Mouse (Mus musculus) spleen, postnatal 4 days (tissue): ENCODE results near the gene Abhd17b.

Experiments
- DNase-seq, 2 experiments: peaks; one replicate each; pipeline ENCODE4 v3.0.0; 2022; ENCODE audit warnings: low spot score in 2 of 2

The Abhd17b gene

DNA sequence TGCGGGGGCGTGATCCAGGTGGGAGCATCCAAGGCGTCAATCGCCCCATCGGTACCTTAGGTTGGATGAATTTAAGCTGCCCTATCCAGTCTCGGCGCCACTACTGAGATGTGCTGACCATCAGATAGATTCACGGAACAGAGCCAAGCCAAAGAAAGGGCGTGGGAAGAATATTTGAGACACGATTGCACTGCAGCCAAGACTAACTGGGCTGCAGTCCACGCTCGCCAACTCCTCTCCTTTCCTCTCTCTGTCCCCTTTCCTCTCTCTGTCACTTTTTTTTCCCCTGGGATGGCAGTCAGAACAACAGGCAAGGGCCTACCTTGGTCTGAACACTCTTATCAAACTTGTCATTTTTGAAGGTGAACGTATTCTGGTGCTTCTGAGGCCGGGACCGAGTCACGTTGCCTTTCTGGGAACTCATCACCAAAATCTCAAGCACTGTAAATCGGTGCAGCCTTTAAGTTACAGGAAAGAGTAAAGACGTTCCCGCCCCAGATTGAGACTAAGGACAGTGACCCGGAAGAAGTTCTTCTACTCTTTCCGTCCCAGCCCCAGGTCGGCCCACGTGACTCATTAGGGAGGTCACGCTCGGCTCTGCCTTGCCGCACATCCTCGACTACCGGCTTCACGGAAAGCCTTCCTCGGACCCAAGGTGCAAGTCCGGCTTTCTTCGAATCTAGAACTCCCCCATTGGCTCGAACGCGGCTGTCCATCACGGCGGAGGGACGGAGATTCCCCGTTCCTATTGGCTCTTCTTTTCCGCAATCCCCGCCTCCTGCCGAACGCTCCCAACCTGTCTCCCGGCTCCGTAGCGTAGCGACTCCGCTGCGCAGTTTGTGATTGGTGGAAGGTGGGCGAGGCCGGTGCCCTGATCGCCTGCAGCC, 457 bp upstream of the Abhd17b start, which contains the start of gene 1110059E24Rik:
Gene 1110059E24Rik (minus strand): TSS at position 692 of the 887 bp plus-strand sequence.
- peak; percentile 94 to 95 for DNase-seq

DNA sequence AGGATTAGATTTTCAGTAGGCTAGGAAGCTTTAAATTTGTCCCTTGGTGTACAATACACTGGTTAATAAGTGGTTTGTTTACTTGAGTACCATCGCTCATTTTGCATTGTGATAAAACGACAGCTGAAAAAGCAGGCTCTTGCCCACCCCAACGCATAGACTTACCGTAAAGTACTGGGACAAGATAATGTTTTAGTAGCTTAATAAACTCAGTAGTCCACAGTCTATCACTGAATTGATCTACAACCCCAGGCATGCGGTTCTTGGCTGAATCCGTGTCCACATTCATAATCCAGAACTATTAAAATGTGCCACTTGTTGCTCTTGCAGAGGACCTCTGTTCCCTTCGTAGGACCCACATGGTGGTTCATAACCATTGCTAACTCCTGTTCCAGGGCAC, 1.8 kb downstream of the Abhd17b start:
- DNase-seq = no peak

GRCm38 (mm10) chr19:21660734-21661133, 7.7 kb downstream of the Abhd17b start:
- DNase-seq = no peak

GRCm38 (mm10) chr19:21663756-21664456, 10.9 kb downstream of the Abhd17b start:
- DNase-seq = no peak

- DNase-seq = no peak
Observed at GRCm38 (mm10) chr19:21669650-21670049, 16.7 kb downstream of the Abhd17b start.

DNA sequence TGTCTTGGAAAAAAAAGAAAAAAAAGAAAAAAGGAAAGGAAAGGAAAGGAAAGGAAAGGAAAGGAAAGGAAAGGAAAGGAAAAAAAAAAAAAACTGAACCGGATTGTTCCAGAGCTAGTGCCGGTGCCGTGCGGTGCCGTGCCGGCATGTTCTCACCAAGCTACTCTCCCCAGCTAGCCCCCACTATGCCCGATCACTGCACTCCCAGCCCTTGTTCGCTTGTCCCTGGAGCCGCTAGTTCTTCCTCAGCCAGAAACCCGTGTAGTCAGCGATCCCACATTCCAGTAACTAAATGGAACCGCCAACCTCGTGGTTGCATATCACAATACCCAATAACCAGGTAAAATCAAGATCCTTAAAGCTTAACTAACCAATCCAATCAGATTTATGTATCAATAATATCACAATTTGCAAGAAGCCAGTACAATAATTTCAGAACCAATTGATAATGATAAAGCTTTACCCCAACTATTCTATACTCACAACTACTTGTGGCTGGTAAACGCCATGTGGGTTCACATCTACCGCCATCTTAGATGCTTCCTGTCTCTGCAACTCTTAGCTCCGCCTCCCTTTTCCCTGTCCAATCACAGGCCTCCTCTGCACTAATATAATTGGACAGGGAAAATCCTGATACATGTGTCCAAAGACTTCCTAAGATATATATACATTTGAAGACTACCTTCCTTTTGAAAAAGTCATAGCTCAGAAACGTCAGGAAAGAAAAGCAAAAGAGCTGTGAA, 21.5 kb downstream of the Abhd17b start:
- DNase-seq = no peak

- no peak for DNase-seq
Observed at GRCm38 (mm10) chr19:21680091-21680490, 27.1 kb downstream of the Abhd17b start.

DNA sequence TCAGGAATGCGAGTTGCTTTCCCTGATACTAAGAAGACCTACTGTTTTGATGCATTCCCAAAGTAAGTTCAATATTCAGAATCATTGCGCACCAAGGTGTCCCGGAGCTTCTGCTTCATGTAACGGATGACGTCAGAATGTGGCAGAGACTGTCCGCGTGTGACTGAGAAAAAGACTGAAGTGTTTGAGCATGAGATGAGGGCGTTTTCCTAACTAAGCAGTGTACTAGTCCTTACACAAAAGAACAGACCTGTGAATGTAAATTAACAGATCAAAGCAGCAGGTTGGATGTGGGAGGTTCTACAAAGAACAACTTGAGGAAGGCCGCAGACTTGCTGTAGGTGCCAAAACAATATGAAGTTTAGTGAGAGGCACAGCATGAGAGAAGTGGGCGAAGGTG, 28.0 kb downstream of the Abhd17b start:
- DNase-seq = peak in 1 of 2 experiments; percentile 44

GRCm38 (mm10) chr19:21713260-21714031, 60.5 kb downstream of the Abhd17b start:
- peak; percentile 36 to 62 for DNase-seq

DNA sequence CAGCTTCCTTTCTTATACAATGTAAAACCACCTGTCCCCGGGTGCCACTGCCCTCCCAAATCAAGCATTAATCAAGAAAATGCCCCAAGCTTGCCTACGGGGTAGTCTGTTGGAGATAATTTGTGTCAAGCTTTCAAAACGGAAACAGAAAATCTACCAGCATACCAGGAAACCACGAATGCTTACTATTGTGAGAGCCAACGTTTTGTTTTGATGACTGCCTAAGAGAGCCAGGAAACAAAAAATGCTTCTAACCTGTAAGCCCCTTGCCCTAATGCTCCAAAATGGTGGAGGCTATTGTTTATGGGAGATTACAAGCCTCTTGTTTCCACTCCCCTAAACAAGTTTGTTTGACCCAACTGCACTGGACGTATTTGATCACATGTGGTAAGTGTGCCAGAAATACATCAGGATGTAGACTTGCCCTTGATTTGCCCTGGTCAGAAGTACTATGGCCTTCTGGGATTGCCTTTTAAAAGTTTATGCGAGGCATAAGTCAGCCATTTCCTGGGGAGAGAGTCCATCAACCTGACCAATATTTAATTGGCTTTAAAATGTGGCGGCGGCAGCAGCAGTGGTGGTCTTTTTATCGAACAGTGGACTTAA, 61.4 kb downstream of the Abhd17b start:
- DNase-seq = no peak

DNA sequence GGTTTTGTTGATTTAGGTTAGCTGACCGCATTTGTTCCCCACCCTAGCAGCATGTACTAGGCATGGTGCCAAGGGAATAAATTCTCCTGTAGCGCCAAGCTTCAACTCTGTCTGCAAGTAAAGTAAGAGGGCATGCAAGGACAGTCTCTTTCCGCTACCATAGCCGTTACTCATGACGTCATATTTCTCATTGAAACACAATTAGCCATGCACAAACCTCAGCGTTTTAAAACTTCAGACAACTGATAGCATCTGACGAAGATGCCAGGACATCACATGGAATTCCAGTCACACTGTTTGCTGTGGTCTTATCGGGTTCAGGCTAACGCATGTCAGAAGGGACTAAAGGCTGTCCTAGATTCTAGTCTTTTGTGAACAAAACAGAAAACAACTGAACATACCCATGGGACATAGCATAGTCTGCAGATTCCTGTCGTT, 62.0 kb downstream of the Abhd17b start:
- DNase-seq = peak in 1 of 2 experiments; percentile 47

DNA sequence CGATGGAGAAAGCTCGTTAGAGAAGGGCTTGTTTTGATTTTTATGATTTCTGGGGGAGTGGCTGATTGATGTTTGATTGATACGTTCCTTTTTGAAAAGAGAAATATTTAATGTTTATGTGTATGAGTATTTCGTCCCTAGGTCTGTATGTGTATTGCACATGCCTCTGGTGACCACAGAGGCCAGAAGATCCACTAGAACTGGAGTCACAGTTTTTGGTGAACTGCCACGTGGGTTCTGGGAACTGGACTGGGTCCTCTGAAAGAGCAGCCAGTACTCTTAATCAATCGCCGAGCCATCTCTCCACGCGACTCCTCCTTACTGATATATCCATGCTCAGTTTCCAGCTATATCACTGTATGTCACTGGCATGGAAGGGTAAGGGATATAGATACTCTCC, 62.5 kb downstream of the Abhd17b start:
- no peak for DNase-seq

GRCm38 (mm10) chr19:21716456-21716855, 63.5 kb downstream of the Abhd17b start:
- no peak for DNase-seq

DNA sequence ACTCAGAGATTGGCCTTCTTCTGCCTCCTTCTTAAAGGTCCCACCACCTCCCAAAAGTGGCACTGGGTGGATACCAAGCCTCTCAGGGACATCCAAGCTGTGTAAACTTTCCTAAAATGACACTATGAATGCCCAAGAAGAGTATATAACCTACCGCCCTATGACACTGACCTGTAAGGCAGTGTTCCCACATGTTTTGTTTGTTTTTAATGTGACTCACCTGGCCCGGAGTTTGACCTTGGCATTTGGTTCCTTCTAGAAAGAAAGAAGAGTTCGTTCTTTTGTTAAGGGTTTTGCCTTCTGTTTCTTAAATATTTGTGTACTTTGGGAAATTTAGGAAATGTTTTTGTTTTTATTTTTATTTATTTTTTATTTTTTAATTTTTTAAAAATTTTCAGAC, 66.2 kb downstream of the Abhd17b start:
- peak in 1 of 2 experiments; percentile 24 for DNase-seq

DNA sequence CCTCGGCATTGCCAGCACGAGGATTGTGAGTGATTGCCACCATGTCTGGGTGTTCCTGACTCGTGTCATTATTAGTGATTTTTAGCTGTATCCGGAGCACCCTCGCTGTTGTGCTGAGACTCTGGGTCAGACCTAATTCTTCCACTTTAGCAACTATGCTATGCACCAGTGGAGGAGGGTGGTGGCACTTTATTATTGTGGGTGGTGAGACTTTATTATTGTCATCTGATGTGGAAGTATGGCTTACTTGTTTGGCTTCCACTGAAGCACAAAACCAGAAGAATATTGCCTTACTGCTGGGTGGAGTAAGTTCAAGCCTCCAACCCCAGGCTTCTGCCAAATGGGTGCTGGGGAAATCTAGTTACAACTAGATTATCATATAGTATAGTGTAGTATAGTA, 68.0 kb downstream of the Abhd17b start:
- no peak for DNase-seq

- DNase-seq = peak in 1 of 2 experiments; percentile 49
Observed at GRCm38 (mm10) chr19:21723280-21723679, 70.3 kb downstream of the Abhd17b start.

DNA sequence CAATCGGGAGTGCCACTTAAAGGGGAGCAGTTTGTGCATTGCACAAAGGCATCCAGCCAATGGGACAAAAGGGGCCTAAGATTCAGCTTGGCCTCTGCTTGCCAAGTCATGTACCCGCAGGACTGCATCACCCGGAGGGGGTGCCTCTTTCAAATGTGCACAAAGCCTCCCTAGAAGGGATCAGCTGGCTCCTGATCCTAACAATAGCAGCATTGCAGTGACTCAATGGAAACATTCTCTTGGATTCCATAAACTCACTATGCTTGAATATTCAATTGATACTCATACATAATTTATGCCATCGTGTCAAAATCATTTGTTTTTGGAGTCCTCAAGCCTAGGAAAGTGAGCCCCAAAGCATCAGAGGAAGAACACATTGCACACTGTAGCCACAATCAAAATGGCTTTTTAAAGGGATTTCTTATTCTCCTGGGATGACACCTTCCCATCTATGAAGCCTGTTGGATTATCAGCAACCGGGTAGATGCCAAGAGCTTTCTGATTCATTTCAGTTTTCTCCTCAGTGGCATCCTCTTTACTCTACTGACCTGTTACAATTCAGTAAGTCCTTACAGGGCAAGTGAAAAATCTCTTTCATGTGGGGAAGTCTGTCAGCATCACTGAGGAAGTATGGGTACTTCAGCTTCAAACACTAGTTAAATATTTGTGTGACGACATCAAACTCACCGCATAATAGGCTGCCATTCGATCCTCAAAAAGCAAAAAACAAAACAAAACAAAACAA, 71.1 kb downstream of the Abhd17b start:
- peak in 1 of 2 experiments; percentile 46 for DNase-seq

DNA sequence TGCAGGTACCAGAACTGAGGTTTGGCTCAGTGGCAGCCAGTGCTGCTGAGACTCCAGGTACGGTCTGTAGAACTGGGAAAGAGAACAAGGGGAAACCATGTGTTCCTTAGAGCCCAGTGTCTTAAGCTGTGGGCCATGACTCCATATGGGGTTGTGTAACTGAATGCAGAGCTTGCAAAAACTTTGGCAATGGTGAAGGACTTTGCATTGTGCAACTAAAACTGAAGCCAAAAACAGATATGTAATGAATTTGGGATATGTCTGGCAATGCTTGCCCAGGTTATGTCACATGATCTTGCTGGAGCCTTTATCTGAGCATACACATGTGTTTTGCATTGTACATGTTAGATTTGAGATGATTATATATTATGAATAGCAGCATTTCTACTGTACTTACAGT, 72.2 kb downstream of the Abhd17b start:
- DNase-seq = peak in 1 of 2 experiments; percentile 41

DNA sequence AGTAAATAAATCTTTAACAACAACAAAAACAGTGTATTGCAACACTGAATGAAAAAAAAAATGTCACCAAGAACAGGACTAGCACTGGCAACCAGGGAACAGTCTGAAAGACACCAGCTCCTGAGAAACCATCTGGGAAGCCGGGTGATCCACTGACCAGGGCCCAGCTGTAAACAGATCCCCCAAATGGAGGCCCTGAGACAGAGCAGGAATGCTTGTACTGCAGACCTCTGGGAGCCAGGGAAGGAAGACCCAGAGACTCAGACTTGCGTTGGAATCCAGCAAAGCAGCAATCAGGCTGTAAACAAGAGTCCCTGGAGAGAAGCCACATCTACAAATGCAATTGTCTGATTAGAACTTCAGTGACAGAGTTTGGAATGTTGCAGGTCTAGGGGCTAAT, 74.1 kb downstream of the Abhd17b start:
- DNase-seq = peak in 1 of 2 experiments; percentile 52

DNA sequence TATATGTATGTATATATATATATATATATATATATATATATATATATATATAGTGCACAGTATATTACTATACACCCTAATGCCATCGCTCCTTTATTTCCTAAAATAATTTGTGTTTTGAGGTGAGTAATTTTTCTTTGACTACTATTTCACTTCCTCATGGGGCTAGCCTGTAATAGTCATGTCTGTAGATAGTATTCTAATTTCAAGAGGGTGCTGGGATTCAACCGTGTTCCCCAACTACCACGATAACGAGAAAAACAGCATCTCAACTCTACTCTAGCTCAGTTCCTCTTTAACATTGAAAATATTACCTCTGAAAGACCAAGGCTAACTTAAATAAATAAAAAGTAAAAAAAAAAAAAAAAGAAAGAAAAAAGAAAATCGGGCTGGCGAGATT, 75.4 kb downstream of the Abhd17b start:
- no peak for DNase-seq
